Mouse (Mus musculus): Measurements from ENCODE around the gene Rps19.

DNA sequence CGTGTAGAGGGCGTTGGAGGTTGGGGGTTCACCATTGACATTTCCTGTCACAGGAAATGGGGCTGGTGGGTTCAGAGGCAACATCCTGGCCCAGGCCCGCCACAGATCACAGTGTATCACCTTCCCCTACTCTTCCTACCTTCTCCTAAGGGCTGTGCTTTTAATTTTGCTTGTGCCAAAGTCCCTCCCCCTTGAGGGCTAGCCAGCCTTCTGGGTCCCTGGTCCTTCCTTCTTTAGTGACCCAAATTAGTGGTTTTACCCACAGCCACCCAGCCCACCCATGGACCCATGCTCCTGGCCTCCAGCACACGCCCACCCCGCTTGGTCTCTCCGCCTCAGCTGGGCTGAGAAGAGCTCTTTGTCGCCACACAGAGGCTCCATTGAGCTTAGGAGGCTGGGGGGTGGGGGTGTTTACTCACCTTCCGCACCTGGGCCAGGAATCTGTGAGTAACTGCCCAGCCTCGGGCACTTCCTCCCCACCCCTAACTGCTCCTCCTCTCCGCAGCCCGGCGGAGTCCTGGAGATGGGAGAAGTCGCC is 23.1 kb downstream of the Rps19 start:
- no peak for TF ChIP-seq POLR2A (IDR thresholded peaks at IDR 0.05; ENCODE audit: low read depth, low read length)
- no peak for TF ChIP-seq CTCF (IDR thresholded peaks at IDR 0.05; ENCODE audit: extremely low read depth, insufficient read length, insufficient replicate concordance, low read depth, low read length)
